Mouse (Mus musculus) limb, embryonic 12.5 days (tissue): Measurements from ENCODE around the gene Fam189a2. TPM values are rescaled to one million over a fixed set of nuclear protein-coding genes. Genes with fewer than 3 reads are reported as not detected.

Experiments
- ATAC-seq: fragments of 200-750 bp; cut with Nextera tagmentation; 2 replicates; pipeline ENCODE4 v1.8.0; 2017; ENCODE audit warnings: low read depth, moderate TSS enrichment; ENCODE audit not compliant: insufficient number of reproducible peaks, insufficient read depth, low FRiP score, low TSS enrichment
- H3K27ac ChIP-seq: fragments of 300-500 bp; sonication (generic); 2 replicates; pipeline ENCODE4 v1.5.1; 2016; ENCODE audit warnings: mild to moderate bottlenecking, moderate library complexity
- H3K27me3 ChIP-seq: fragments of 300-500 bp; sonication (generic); 2 replicates; pipeline ENCODE4 v1.6.1; 2016; ENCODE audit warnings: mild to moderate bottlenecking, moderate library complexity
- H3K36me3 ChIP-seq: fragments of 300-500 bp; sonication (generic); 2 replicates; pipeline ENCODE4 v1.6.1; 2016; ENCODE audit warnings: mild to moderate bottlenecking, moderate library complexity
- H3K4me1 ChIP-seq: fragments of 300-500 bp; sonication (generic); replicated peaks from 2 replicates; pipeline ENCODE4 v1.6.1; 2016
- H3K4me2 ChIP-seq: fragments of 300-500 bp; sonication (generic); 2 replicates; pipeline ENCODE4 v1.6.1; 2016; ENCODE audit warnings: mild to moderate bottlenecking, moderate library complexity
- H3K4me3 ChIP-seq: fragments of 300-500 bp; sonication (generic); replicated peaks from 2 replicates; pipeline ENCODE4 v1.5.1; 2016; ENCODE audit warnings: mild to moderate bottlenecking
- H3K9ac ChIP-seq: fragments of 300-500 bp; sonication (generic); replicated peaks from 2 replicates; pipeline ENCODE4 v1.6.1; 2016; ENCODE audit warnings: mild to moderate bottlenecking, moderate library complexity
- H3K9me3 ChIP-seq: fragments of 300-500 bp; sonication (generic); 2 replicates; pipeline ENCODE4 v1.6.1; 2016; ENCODE audit warnings: mild to moderate bottlenecking, moderate library complexity
- WGBS: fragments of 180-500 bp; shearing (Covaris S2); methylation state at CpG from one replicate; pipeline ENCODE4 v1.1.7; 2016; 5-methylcytosine and 5-hydroxymethylcytosine counted together
- polyA plus RNA-seq: library from polyadenylated mRNA; unstranded; fragments of >200 nt; fragmentation: Nextera tagmentation; extraction: Ambion mirVana; gene quantifications from 2 replicates; pipeline ENCODE4 v1.2.1, GENCODE M21; 2016

Gene Fam189a2
- polyA plus RNA-seq, 1 experiment from 2014 or later = 0.19 TPM

GRCm38 (mm10) chr19:23971391-23971790 is 59.4 kb downstream of the Fam189a2 start:
- Histone ChIP-seq H3K4me2 (no peak overlapping the region), H3K9ac (no peak overlapping the region), H3K27me3 (no peaks in the 10 kb centered on the region), H3K27ac (no peak overlapping the region), H3K4me1 (peaks cover 24% of the 10 kb centered on the region), H3K9me3 (no peaks in the 10 kb centered on the region), H3K4me3 (no peak overlapping the region), H3K36me3 (no peaks in the 10 kb centered on the region)
- no peak for ATAC-seq
- WGBS = 93% methylated on average over 7 of the region's 7 CpGs

GRCm38 (mm10) chr19:23970374-23970773 is 60.4 kb downstream of the Fam189a2 start:
- H3K4me2 ChIP-seq = no peak overlapping the region
- ATAC-seq = no peak
- peaks cover 24% of the 10 kb centered on the region for H3K4me1 ChIP-seq
- H3K27ac ChIP-seq = no peak overlapping the region
- no peaks in the 10 kb centered on the region for H3K27me3 ChIP-seq
- no peak overlapping the region for H3K9ac ChIP-seq
- WGBS = 89% methylated on average over 3 of the region's 3 CpGs
- no peaks in the 10 kb centered on the region for H3K9me3 ChIP-seq
- no peaks in the 10 kb centered on the region for H3K36me3 ChIP-seq
- H3K4me3 ChIP-seq = no peak overlapping the region

- Histone ChIP-seq H3K4me3 (no peak overlapping the region), H3K9me3 (no peaks in the 10 kb centered on the region), H3K27ac (no peak overlapping the region), H3K27me3 (no peaks in the 10 kb centered on the region), H3K4me2 (no peak overlapping the region), H3K4me1 (peaks cover 24% of the 10 kb centered on the region), H3K36me3 (no peaks in the 10 kb centered on the region), H3K9ac (no peak overlapping the region)
- WGBS = 87% methylated on average over 2 of the region's 2 CpGs
- no peak for ATAC-seq
These were observed 62.0 kb downstream of the Fam189a2 start for GRCm38 (mm10) chr19:23968862-23969225.

- Histone ChIP-seq H3K4me1 (peaks cover 23% of the 10 kb centered on the region), H3K4me2 (no peak overlapping the region), H3K9ac (no peak overlapping the region), H3K27me3 (no peaks in the 10 kb centered on the region), H3K9me3 (no peaks in the 10 kb centered on the region), H3K4me3 (no peak overlapping the region), H3K36me3 (no peaks in the 10 kb centered on the region), H3K27ac (no peak overlapping the region)
- ATAC-seq = no peak
- 76% methylated on average over 5 of the region's 5 CpGs for WGBS
These were observed 62.5 kb downstream of the Fam189a2 start for GRCm38 (mm10) chr19:23968125-23968861.

GRCm38 (mm10) chr19:23967156-23967555 is 63.7 kb downstream of the Fam189a2 start:
- Histone ChIP-seq H3K4me3 (no peak overlapping the region), H3K9me3 (no peaks in the 10 kb centered on the region), H3K36me3 (no peaks in the 10 kb centered on the region), H3K9ac (no peak overlapping the region), H3K27me3 (peaks cover 1% of the 10 kb centered on the region; the same call in 1 of the 2 replicates), H3K4me2 (no peak overlapping the region), H3K4me1 (peaks cover 11% of the 10 kb centered on the region; the same call in 1 of the 2 replicates), H3K27ac (no peak overlapping the region)
- ATAC-seq = no peak
- 78% methylated on average over 2 of the region's 2 CpGs for WGBS

- Histone ChIP-seq H3K36me3 (no peaks in the 10 kb centered on the region), H3K9me3 (no peaks in the 10 kb centered on the region), H3K4me3 (no peak overlapping the region), H3K27me3 (peaks cover 3% of the 10 kb centered on the region; the same call in 1 of the 2 replicates), H3K4me2 (no peak overlapping the region), H3K9ac (no peak overlapping the region), H3K4me1 (0 out of 2 replicates have a peak, but pooled peaks cover 4% of the 10 kb centered on the region), H3K27ac (no peak overlapping the region)
- 94% methylated on average over 9 of the region's 9 CpGs for WGBS
- ATAC-seq = no peak
These were observed 64.4 kb downstream of the Fam189a2 start for GRCm38 (mm10) chr19:23966376-23966775.

GRCm38 (mm10) chr19:23964401-23964910 is 66.4 kb downstream of the Fam189a2 start:
- Histone ChIP-seq H3K4me1 (peaks cover 10% of the 10 kb centered on the region; the same call in 1 of the 2 replicates), H3K27me3 (peaks cover 3% of the 10 kb centered on the region; the same call in 1 of the 2 replicates), H3K4me2 (no peak overlapping the region), H3K9me3 (no peaks in the 10 kb centered on the region), H3K4me3 (no peak overlapping the region), H3K36me3 (no peaks in the 10 kb centered on the region), H3K9ac (no peak overlapping the region), H3K27ac (no peak overlapping the region)
- ATAC-seq = no peak
- 68% methylated on average over 10 of the region's 10 CpGs for WGBS

- Histone ChIP-seq H3K36me3 (no peaks in the 10 kb centered on the region), H3K27me3 (peaks cover 3% of the 10 kb centered on the region; the same call in 1 of the 2 replicates), H3K9ac (no peak overlapping the region), H3K4me2 (peak overlapping the region; percentile 8; the same call in 1 of the 2 replicates), H3K4me3 (no peak overlapping the region), H3K27ac (no peak overlapping the region), H3K9me3 (no peaks in the 10 kb centered on the region), H3K4me1 (peaks cover 12% of the 10 kb centered on the region; the same call in 1 of the 2 replicates)
- 4% methylated on average over 8 of the region's 8 CpGs for WGBS
- ATAC-seq = peak; percentile 54
These were observed 69.3 kb downstream of the Fam189a2 start for GRCm38 (mm10) chr19:23961516-23961915.

GRCm38 (mm10) chr19:23960831-23961447 is 69.9 kb downstream of the Fam189a2 start:
- H3K9me3 ChIP-seq = no peaks in the 10 kb centered on the region
- WGBS = 84% methylated on average over 6 of the region's 6 CpGs
- H3K4me3 ChIP-seq = no peak overlapping the region
- H3K4me2 ChIP-seq = no peak overlapping the region
- H3K9ac ChIP-seq = no peak overlapping the region
- H3K27me3 ChIP-seq = peaks cover 3% of the 10 kb centered on the region; the same call in 1 of the 2 replicates
- no peak overlapping the region for H3K27ac ChIP-seq
- no peaks in the 10 kb centered on the region for H3K36me3 ChIP-seq
- H3K4me1 ChIP-seq = peaks cover 12% of the 10 kb centered on the region; the same call in 1 of the 2 replicates
- ATAC-seq = no peak

GRCm38 (mm10) chr19:23960275-23960674 is 70.5 kb downstream of the Fam189a2 start:
- ATAC-seq = no peak
- H3K4me1 ChIP-seq = peaks cover 12% of the 10 kb centered on the region; the same call in 1 of the 2 replicates
- H3K36me3 ChIP-seq = no peaks in the 10 kb centered on the region
- H3K4me3 ChIP-seq = no peak overlapping the region
- no peaks in the 10 kb centered on the region for H3K9me3 ChIP-seq
- WGBS = 56% methylated on average over 3 of the region's 3 CpGs
- no peak overlapping the region for H3K27ac ChIP-seq
- peaks cover 3% of the 10 kb centered on the region; the same call in 1 of the 2 replicates for H3K27me3 ChIP-seq
- no peak overlapping the region for H3K9ac ChIP-seq
- H3K4me2 ChIP-seq = no peak overlapping the region

- no peak for ATAC-seq
- no peak overlapping the region for H3K27ac ChIP-seq
These were observed 70.9 kb downstream of the Fam189a2 start for GRCm38 (mm10) chr19:23959870-23960269.

More at GRCm38 (mm10) chr19:23959870-23960269, 70.9 kb downstream of the Fam189a2 start:
- Histone ChIP-seq H3K4me1 (peaks cover 12% of the 10 kb centered on the region; the same call in 1 of the 2 replicates), H3K36me3 (no peaks in the 10 kb centered on the region), H3K9ac (no peak overlapping the region), H3K4me3 (no peak overlapping the region), H3K4me2 (no peak overlapping the region), H3K9me3 (no peaks in the 10 kb centered on the region), H3K27me3 (peaks cover 3% of the 10 kb centered on the region; the same call in 1 of the 2 replicates)
- 69% methylated on average over 7 of the region's 7 CpGs for WGBS
